Mouse (Mus musculus): Measurements from ENCODE around the gene Psmd14. TPM values are rescaled to one million over a fixed set of nuclear protein-coding genes. Genes with fewer than 3 reads are reported as not detected.
A peak's percentile ranks its signal among the peaks of the same experiment; 100 is the strongest.

Psmd14 gene
- total RNA-seq, 2 experiments from 2014 or later: 102 to 108 TPM

DNA sequence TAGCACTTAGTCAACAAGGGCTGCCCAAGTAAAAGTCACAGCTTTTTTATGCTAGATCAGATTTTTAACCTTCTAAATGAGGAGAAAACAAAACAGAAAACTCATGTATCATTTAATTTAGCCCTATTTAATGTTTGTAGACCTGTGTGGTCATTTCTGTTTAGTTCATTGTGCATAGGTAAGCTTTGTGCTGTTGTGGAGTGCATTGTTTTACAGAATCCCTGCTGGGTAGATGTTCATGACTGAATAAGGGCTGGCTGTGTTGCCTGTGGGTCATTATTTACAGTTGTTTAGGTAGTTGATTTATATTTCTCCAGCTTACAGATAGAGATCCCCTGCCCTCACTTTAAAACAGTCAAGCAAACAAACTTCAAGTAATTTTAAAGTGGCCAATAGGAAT is 40.9 kb downstream of the Psmd14 start:
- DNase-seq (ENCODE audit: low spot score in 2 of 2): no peak
- intact Hi-C loops (cut with DNase I): no loop called here

DNA sequence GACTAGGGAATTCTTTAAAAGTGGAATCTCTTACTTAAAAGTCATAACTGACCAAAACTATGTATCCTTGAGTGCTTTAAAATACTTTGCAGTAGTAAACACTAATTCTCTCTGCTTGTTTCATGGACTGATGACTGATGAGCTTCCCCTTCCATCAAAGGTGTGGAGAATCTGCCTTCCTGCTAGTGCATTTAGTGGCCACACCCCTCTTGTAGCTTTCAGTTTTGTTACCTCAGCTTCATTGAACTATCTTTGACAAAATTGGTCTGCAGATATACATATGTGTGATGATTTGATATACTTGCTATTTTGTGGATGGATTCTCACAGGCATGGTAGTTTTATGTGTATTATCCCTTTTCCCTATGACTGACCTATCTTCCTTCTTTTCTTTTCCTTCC is 43.5 kb downstream of the Psmd14 start:
- intact Hi-C loops (cut with DNase I): no loop called here
- no peak for DNase-seq (ENCODE audit: low spot score in 2 of 2)

DNA sequence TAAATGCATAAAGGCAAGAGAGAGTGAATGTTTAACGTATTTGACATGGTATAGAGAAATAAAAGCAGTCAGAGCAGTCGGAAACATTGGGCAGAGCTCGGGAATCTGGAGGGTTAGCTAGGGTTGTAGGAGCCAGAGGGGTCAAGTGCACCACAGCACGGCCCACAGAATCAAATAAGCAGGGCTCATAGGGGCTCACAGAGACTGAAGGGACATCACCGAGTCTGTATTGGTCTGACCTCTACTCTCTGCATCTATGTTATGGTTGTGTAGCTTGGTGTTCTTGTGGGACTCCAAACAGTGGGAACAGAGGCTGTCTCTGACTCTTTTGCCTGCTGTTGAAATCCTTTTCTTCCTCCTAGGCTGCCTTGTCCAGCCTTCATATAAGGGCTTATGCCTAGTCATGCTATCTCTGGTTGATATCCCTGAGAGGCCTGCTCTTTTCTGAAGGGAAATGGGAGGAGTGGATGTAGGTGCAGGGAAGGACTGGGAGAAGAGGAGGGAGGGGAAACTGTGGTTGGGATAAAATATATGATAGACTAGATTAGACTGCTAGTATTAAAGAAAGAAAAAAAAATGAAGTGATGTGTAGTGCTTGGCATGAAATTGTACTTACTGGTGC is 47.9 kb downstream of the Psmd14 start:
- no peak for DNase-seq (ENCODE audit: low spot score in 2 of 2)
- intact Hi-C loops (cut with DNase I): no loop called here

DNA sequence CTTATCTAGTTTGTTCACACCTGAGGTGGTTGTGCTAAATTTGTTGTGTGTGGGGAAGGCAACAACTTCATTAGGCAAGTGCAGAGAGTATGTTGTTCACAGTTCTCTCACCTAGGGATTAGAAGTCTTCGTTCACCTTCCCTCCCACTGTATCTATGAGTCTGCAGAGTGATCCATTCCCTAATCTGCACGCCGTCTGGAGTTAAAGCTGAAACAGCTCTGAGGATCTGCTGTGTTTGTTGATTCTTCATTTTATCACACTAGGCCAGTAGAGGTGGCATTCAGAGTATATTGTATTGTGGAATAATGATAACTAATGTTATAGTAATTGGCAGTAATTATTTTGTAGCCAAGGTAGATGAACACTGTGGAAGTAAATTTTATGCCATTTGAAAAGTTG is 48.5 kb downstream of the Psmd14 start:
- intact Hi-C loops (cut with DNase I): no loop called here
- DNase-seq (ENCODE audit: low spot score in 2 of 2): no peak

DNA sequence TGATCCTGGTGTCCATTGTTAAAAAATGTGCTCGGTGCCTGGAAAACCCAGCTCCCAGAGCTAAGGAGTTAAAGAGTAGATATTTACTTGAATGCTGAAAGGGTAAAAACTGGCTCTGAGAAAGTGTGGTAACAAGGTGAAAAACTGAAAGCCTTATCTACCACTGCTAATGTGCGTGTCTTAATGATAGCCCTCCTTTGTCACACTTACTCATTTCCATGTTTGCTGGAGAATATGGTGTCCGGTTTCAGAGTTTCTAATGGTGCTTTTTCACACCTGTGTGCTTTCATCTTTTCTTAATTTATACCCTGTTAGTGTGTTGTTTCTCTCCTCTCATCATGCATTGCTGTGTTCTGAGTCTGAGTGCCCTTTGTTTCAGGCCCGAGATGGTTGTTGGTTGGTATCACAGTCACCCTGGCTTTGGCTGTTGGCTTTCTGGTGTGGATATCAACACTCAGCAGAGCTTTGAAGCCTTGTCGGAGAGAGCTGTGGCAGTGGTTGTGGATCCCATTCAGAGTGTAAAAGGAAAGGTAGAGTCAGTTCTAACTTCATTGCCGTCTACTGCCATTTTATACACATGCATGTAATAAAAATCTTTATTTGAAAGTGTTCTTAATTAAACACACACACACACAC is 53.1 kb downstream of the Psmd14 start:
- intact Hi-C loops (cut with DNase I): no loop called here
- no peak for DNase-seq (ENCODE audit: low spot score in 2 of 2)

DNA sequence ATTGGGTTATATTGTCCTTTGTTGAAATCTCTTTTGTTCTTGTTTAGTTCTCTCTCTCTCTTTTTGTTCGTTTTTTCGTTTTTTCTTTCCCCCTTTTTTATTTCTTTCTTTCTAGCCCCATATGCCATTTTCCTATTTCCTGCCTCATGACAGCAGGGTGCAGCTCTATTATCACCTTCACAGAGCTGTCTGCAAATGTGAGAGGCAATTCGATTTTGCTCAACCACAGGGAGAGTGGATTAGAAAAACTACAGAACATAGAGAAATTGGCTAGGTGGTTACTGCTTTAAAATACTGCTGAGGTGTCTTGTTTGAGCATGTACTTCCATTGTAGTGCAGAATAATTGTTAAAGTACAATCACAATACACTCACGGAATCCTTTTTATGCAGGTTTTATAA is 54.0 kb downstream of the Psmd14 start:
- no peak for DNase-seq (ENCODE audit: low spot score in 2 of 2)
- intact Hi-C loops (cut with DNase I): no loop called here

DNA sequence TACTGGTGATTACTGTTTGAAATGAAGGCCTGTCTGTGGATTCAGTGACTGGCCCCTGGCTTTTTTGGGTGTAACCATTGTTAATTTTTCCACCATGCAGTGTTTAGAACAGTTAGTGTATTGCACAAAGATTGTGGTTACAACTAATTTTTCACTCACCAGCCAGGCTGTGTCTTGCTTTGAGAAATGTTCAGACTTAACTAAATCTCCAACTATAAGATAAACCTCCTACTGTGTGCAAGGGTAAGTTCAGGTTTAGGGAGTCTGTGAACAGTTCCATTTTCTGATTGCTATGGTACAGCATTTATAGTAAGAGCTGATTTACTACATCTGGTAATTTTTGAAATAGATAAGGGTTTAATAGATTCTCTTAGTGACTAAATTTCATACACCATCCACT is 69.3 kb downstream of the Psmd14 start:
- intact Hi-C loops (cut with DNase I): no loop called here
- no peak for DNase-seq (ENCODE audit: low spot score in 2 of 2)

DNA sequence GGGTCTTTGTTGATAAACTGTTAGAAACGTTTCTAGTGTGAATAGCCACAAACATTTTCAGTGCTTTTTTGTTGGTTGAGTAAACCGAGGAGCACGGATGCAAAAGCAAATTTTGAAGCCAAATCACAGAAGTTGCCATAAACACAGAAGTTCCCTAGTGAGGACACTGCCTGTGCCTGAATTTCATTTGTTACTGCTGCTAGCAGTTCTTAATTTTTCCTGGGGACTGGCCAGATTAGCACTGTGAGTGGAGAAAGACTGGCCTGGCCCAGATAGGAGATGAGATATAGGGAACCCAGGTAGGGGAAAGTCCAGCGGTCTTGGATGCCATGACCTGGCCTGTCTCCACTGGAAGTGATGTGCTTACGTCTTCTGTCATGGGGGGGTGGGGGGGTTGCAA is 83.5 kb downstream of the Psmd14 start:
- intact Hi-C loops (cut with DNase I): no loop called here
- no peak for DNase-seq (ENCODE audit: low spot score in 2 of 2)

DNA sequence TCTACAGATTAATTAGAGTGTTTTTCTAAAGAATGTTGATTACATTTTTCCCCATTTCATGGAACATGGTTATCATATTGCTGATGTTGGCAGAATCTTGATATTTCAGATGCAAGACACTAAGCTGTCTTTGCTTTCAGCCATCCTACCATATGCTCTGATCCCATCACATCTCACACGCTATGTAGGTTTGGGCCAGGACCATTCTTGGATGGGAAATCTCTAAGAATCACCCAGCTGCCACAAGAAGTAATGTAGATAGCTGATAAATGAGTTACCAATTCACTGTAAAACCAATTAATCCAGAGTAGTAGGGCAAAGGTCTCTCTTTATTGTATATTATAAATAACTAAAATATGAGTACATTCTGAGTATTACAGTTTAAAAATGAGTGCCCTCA is 86.6 kb downstream of the Psmd14 start:
- intact Hi-C loops (cut with DNase I): no loop called here
- DNase-seq (ENCODE audit: low spot score in 2 of 2): no peak

DNA sequence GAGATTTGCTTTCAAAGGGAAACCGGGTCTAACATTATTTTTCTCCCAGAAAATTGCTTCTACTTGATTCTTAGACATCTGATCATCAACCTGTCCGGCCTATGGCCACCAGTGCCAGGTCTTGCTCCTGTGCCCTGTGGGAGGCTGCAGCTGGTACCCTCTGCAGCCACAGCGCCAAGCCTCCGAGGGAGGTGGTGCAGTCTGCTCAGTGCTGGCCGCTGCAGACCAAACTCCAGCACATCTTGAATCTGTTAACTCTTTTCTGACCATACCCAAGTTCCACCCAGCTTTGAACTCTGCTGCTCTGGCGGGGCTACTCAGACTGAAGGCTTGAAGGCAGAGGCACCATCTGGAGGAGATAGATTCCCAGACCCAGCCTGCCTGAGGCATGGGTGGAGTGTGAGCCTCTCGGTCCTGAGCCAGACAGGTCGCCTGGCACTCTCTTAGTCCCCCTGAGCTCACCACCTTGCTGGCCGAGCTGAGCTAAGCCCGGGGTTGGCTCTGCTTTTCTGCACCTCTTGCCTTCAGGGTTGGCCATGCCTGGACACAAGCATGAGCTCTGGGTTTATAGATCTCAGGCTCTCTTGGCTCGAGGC is 91.3 kb downstream of the Psmd14 start, which contains the start of gene Tbr1:
Tbr1 (plus strand) TSS at position 275 of the 596 bp plus-strand sequence.
- no peak for DNase-seq (ENCODE audit: low spot score in 2 of 2)

DNA sequence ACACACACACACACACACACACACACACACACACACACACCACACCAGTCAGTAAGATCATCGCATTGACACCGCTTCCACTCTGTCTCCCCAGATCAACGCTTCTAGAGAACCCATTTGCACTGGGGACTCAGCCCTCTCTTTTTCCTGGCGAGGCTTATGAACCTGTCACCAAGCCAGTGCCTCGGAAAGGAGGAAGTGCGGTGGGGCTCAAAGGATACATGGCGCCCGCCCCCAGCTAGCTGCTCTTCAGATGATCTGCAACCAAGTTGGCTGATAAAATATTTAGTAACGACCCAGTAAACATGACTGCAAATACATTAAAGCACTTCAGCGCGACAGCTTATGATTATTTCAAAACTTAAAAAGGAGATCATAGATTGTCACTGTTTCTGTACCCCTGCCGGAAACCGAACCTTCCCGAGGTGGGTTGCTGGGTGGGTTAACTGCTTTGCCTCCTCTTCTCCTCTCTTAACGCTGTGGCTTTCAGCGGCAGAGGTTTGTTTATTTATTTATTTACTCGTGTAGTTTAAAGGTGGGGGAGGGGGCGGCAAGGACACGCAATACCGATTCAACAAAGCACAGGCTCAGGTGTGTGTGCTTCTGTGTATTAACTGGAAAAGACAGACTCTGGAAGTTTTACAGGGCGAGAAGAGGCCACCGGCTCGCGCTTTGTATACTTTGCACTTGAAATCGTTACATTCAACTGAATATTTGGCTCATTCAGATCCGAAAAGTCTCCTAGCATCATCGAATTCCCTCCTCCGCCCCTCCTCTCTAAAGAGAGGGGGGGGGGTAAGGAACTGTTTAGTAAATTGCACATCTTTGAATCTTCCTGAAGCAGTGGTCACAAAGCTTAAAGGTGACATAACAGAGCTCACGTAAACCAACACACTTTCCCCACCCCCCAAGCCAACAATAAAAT is 92.2 kb downstream of the Psmd14 start:
- peak in 1 of 2 experiments; percentile 37 for DNase-seq (ENCODE audit: low spot score in 2 of 2)
- intact Hi-C loops (cut with DNase I): loop anchor here (2.0 kb wide), 1 partner anchor 149 kb away; no protein-coding TSS in a partner anchor

More for the DNA sequence above, 91.3 kb downstream of the Psmd14 start, which contains the start of gene Tbr1:
- intact Hi-C loops (cut with DNase I): no loop called here

DNA sequence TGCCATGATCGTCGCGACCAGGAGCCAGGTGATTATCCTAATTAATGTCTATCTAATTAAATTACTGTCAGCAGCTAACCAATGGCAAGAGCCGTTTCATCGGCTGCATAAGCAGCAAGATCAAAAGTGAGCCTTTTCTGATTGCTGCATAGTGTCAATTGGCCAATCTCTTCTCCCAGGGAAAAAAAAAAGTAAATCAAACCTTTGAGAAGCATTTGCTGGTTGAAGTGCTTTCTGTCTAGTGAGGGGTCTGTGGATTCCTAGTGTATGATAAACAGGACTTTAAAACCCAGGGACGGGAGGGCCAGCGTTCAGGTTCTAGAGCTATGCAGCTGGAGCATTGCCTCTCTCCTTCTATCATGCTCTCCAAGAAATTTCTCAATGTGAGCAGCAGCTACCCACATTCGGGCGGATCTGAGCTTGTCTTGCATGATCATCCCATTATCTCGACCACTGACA is 92.9 kb downstream of the Psmd14 start:
- intact Hi-C loops (cut with DNase I): loop anchor here (2.0 kb wide), 1 partner anchor 150 kb away; no protein-coding TSS in a partner anchor
- DNase-seq (ENCODE audit: low spot score in 2 of 2): peak; percentile 70 to 82

DNA sequence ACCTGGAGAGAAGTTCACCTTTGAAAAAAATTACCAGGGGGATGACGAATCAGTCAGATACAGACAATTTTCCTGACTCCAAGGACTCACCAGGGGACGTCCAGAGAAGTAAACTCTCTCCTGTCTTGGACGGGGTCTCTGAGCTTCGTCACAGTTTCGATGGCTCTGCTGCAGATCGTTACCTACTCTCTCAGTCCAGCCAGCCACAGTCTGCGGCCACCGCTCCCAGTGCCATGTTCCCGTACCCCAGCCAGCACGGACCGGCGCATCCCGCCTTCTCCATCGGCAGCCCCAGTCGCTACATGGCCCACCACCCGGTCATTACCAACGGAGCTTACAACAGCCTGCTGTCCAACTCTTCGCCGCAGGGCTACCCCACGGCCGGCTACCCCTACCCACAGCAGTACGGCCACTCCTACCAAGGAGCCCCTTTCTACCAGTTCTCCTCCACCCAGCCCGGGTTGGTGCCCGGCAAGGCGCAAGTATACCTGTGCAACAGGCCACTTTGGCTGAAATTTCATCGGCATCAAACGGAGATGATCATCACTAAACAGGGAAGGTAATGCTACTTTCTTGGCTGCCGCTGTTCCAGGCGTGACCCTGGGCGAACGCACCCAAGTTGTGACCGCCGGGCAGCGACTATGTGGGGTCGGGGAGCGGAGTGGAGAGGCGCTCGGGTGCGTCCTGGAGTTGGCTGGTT is 93.5 kb downstream of the Psmd14 start:
- intact Hi-C loops (cut with DNase I): loop anchor here (2.0 to 5.0 kb wide), 2 partner anchors 93 to 150 kb away; partner anchors contain the start of gene Psmd14
- DNase-seq (ENCODE audit: low spot score in 2 of 2): no peak

DNA sequence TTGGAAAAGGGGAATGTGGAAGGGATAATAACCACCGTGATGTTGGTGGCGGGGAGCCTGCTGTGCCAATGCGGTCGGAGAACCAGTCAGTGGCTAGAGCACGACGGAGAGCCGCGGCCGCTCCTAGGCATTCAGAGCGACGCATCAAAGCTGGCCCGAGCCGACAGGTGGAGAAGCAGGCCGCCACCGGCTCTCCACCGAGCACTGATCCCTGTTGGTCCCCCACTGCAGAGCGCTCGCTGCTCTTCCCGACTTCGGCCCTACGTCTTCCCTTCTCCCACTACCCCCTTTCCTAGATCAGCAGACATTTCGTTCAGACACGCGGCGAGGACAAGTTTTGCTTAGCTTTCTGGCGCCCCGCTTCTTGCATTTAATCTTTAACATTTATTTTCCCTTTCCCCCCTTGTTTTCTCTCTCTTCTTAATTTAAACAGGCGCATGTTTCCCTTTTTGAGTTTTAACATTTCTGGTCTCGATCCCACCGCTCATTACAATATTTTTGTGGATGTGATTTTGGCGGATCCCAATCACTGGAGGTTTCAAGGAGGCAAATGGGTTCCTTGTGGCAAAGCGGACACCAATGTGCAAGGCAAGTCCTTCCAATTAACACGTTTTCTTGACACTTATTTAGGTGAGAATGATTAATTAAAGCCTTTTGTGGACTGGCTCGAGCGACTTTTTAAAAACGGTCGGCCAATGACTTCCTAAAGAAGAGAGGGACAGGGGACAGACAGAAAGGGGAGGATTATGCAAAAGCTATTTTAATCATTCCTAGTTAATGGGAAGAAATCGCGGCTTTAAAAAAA is 94.2 kb downstream of the Psmd14 start:
- intact Hi-C loops (cut with DNase I): loop anchor here (2.0 to 5.0 kb wide), 3 partner anchors 93 to 653 kb away; partner anchors contain the start of gene Psmd14
- no peak for DNase-seq (ENCODE audit: low spot score in 2 of 2)

DNA sequence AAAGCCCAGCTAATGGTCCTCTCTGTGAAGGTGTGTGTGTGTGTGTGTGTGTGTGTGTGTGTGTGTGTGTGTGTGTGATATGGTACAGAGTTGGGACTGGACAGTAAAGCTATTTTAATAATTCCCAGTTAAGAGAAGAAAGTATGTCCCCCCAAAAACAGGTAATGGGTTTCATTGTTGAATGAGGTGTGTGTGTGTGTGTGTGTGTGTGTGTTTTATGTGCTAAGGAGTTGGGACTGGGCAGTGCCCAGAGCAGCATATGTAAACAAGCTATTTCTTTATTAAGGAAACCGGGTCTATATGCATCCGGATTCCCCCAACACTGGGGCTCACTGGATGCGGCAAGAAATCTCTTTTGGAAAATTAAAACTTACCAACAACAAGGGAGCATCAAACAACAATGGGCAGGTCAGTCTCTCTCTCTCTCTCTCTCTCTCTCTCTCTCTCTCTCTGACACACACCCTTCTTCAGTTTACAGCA is 94.9 kb downstream of the Psmd14 start:
- intact Hi-C loops (cut with DNase I): loop anchor here (2.0 to 5.0 kb wide), 2 partner anchors 94 to 652 kb away; partner anchors contain the start of gene Psmd14
- DNase-seq (ENCODE audit: low spot score in 2 of 2): no peak

DNA sequence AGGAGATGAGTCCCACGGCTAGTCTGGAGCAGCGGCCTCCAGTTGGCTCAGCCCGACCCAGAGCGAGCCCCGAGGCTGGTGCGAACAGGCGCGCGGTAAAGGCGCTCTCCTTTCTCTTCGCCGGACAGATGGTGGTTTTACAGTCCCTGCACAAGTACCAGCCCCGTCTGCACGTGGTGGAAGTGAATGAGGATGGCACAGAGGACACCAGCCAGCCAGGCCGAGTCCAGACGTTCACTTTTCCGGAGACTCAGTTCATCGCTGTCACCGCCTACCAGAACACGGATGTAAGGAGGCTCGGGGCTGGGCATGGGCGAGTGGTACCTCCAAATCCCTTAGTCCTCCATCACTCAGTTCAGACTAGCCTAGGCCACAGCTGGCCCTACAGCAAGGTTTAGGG is 95.7 kb downstream of the Psmd14 start:
- DNase-seq (ENCODE audit: low spot score in 2 of 2): no peak
- intact Hi-C loops (cut with DNase I): loop anchor here (2.0 to 5.0 kb wide), 2 partner anchors 95 to 652 kb away; partner anchors contain the start of gene Psmd14

DNA sequence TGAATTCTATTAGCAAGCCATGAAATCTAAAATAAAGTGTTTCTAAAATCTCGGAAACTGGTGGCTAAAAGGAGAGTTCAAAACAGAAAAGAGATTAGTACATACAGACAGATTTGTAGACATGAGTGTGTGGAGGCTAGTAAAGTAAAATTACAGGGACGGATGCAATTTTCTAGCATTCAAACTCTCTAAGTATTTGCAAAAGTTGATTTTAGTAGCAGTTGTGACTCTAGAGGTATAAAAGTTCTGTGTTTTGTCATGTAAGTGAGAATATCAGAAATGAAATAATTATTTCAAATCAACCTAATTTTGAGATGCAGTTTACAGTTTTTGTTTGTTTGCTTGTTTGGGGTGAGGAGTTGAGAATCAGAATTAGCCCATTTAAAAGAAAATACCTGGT is 96.3 kb downstream of the Psmd14 start:
- DNase-seq (ENCODE audit: low spot score in 2 of 2): no peak
- intact Hi-C loops (cut with DNase I): loop anchor here (2.0 to 5.0 kb wide), 2 partner anchors 95 to 651 kb away; partner anchors contain the start of gene Psmd14

DNA sequence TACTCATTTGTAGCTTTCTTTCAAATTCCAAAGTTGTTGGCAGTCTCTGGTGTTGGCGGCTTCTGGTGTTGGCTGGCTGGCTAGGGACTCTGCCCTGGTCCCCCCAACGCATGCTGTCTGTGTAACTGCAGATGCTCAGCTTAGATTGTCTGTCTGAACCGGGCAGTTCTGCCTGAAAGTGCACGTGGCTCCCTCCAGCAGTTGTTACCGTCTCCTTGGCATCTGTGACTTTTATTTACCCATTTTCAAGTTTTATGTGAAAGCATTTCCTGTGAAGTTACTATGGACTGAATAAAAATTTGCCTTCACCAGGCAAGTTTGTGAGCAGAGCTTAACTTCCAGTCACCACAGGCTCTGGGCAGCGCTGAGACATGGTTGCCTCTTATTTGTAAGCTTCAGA is 97.3 kb downstream of the Psmd14 start:
- DNase-seq (ENCODE audit: low spot score in 2 of 2): no peak
- intact Hi-C loops (cut with DNase I): loop anchor here (5.0 kb wide), 1 partner anchor 96 kb away; the partner anchor contains the start of gene Psmd14
